Comparison of ENCODE assay signal across 8 mouse cellular contexts in the genomic region with DNA sequence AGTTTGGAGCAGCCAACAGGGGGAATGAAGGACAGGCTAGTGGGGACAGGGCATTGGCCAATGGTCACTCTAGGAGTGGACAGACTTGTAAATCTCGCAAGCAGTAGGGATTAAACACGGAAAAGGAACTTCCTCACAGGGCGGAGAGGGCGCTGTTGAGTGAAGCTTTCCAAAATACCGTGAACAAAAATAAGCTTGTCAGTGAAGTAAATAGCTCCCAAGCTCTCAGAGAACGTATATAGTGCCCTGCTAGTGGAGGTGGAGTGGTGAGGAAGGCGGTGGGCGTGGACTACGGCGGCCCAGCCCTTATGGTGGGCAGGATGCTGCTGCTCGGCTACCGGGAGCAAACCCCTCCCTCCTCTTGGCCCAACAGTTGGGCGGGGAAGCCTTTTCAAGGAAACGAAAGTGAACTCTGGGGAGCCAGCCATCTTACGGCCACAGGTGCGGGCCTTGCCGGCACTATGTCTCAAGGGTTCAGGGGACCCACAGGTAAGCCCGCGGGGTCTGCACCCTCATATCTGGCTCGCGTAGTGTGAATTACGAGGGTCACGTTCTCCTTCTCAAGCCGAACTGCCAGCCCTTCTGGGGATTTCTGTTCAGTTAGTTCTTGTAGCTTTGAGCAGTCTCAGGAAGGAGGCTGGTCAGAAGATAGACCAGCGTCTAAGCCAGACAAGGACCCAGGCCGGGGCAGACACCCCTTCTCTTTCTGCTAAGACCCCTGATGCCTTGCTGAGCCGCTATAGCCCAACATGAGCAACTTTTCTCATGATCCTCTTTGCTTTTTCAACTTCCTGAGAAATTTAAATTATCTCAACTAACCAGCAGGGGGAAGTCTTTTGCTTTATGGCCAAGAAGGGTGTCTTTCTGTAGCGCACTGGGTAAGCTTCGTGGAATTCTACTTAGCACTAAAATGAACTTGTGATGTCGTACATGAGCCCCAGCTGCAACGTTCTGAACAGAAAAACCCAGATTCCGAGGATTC. TPM values are rescaled to one million over a fixed set of nuclear protein-coding genes. Genes with fewer than 3 reads are reported as not detected.
A peak's percentile ranks its signal among the peaks of the same experiment; 100 is the strongest.
DNase-seq lines count a peak whose midpoint lies in the region; ATAC-seq and TF ChIP-seq lines count a peak whose summit lies in the region.

No protein-coding gene starts in this region.

- TF ChIP-seq CTCF in bone marrow macrophage, adult 2 months (IDR thresholded peaks at IDR 0.05; ENCODE audit: low read depth, low read length), result no peak
- no peak for TF ChIP-seq CTCF in embryonic fibroblast, embryonic 13.5 days (IDR thresholded peaks at IDR 0.05; ENCODE audit: borderline replicate concordance, insufficient read depth, low read length)
- no peak for TF ChIP-seq CTCF in testis, adult 2 months (IDR thresholded peaks at IDR 0.05; ENCODE audit: control insufficient read depth, insufficient read depth, insufficient replicate concordance, low read depth, low read length)

- H3K27me3 ChIP-seq in heart, embryonic 10.5 days (ENCODE audit: insufficient read depth, poor library complexity, severe bottlenecking), result no peaks in the 10 kb centered on the region
- no peaks in the 10 kb centered on the region for H3K27me3 ChIP-seq in kidney, embryonic 14.5 days (ENCODE audit: control insufficient read depth, insufficient read depth, low read length)
- H3K27me3 ChIP-seq in liver, embryonic 16.5 days (ENCODE audit: control insufficient read depth, insufficient read depth, low read depth, low read length), result no peaks in the 10 kb centered on the region
- H3K27me3 ChIP-seq in neural tube, embryonic 11.5 days (ENCODE audit: control insufficient read depth, insufficient read depth, low read length), result no peaks in the 10 kb centered on the region
- no peaks in the 10 kb centered on the region for H3K27me3 ChIP-seq in testis, adult 2 months (ENCODE audit: control insufficient read depth, insufficient read depth, low read length)

- peaks cover 24% of the 10 kb centered on the region for H3K4me1 ChIP-seq in bone marrow macrophage, adult 2 months (ENCODE audit: control insufficient read depth, insufficient read depth, low read length)
- H3K4me1 ChIP-seq in embryonic fibroblast, embryonic 13.5 days (ENCODE audit: control insufficient read depth, insufficient read depth, low read length), result peaks cover 3% of the 10 kb centered on the region; the same call in 1 of the 2 replicates
- peaks cover 20% of the 10 kb centered on the region for H3K4me1 ChIP-seq in heart, embryonic 10.5 days
- peaks cover 5% of the 10 kb centered on the region for H3K4me1 ChIP-seq in kidney, embryonic 14.5 days (ENCODE audit: control insufficient read depth, insufficient read depth, low read length)
- peaks cover 13% of the 10 kb centered on the region for H3K4me1 ChIP-seq in liver, embryonic 16.5 days (ENCODE audit: control insufficient read depth, low read depth, low read length)
- peaks cover 12% of the 10 kb centered on the region for H3K4me1 ChIP-seq in neural tube, embryonic 11.5 days (ENCODE audit: control insufficient read depth, insufficient read depth, low read length)
- H3K4me1 ChIP-seq in testis, adult 2 months (ENCODE audit: control insufficient read depth, insufficient read depth, low read length), result peaks cover 10% of the 10 kb centered on the region

- TF ChIP-seq POLR2A in bone marrow macrophage, adult 2 months (IDR thresholded peaks at IDR 0.05; ENCODE audit: borderline replicate concordance, low read depth, low read length), result no peak
- TF ChIP-seq POLR2A in embryonic fibroblast, embryonic 13.5 days (IDR thresholded peaks at IDR 0.05; ENCODE audit: low read depth, low read length), result peak; percentile 59; the same call in 1 of the 2 replicates
- TF ChIP-seq POLR2A in testis, adult 2 months (IDR thresholded peaks at IDR 0.05; ENCODE audit: control insufficient read depth, low read depth, low read length), result peak; percentile 30; the same call in 1 of the 2 replicates

- peak; percentile 94 for ATAC-seq in kidney, embryonic 14.5 days (ENCODE audit: low FRiP score, low TSS enrichment)
- peak; percentile 99 for ATAC-seq in liver, embryonic 16.5 days (ENCODE audit: low read depth)
- ATAC-seq in neural tube, embryonic 11.5 days (ENCODE audit: insufficient read depth, low FRiP score, low TSS enrichment), result peak; percentile 61; the same call in 1 of the 2 replicates

- H3K9me3 ChIP-seq in heart, embryonic 10.5 days, result no peaks in the 10 kb centered on the region
- H3K9me3 ChIP-seq in kidney, embryonic 14.5 days (ENCODE audit: control insufficient read depth, low read length), result no peaks in the 10 kb centered on the region
- H3K9me3 ChIP-seq in liver, embryonic 16.5 days (replicated peaks; ENCODE audit: control insufficient read depth, low read length), result no peaks in the 10 kb centered on the region
- no peaks in the 10 kb centered on the region for H3K9me3 ChIP-seq in neural tube, embryonic 11.5 days (ENCODE audit: control insufficient read depth, low read length)

- peak overlapping the region; percentile 78 for H3K4me2 ChIP-seq in kidney, embryonic 14.5 days (replicated peaks; ENCODE audit: low read depth, low read length)
- H3K4me2 ChIP-seq in liver, embryonic 16.5 days (ENCODE audit: low read depth, low read length), result peak overlapping the region; percentile 88
- H3K4me2 ChIP-seq in neural tube, embryonic 11.5 days (ENCODE audit: low read depth), result peak overlapping the region; percentile 76

- H3K4me3 ChIP-seq in bone marrow macrophage, adult 2 months (ENCODE audit: insufficient read depth, low read length), result peak overlapping the region; percentile 73
- peak overlapping the region; percentile 97 for H3K4me3 ChIP-seq in embryonic fibroblast, embryonic 13.5 days (ENCODE audit: insufficient read depth, low read length)
- peak overlapping the region; percentile 75 for H3K4me3 ChIP-seq in heart, embryonic 10.5 days
- peak overlapping the region; percentile 74 for H3K4me3 ChIP-seq in kidney, embryonic 14.5 days (ENCODE audit: low read length)
- peak overlapping the region; percentile 78 for H3K4me3 ChIP-seq in liver, embryonic 16.5 days (ENCODE audit: low read depth, low read length)
- peak overlapping the region; percentile 46 for H3K4me3 ChIP-seq in neural tube, embryonic 11.5 days (ENCODE audit: low read depth, low read length)
- peak overlapping the region; percentile 91 for H3K4me3 ChIP-seq in testis, adult 2 months (ENCODE audit: control insufficient read depth, low read depth, low read length)

- DNase-seq in CD8-positive naive resting alpha-beta T cell, adult 2 months (ENCODE audit: low read depth in 2 of 2, low spot score in 2 of 2), result peak; percentile 86 to 89
- peak; percentile 93 for DNase-seq in heart, embryonic 10.5 days (ENCODE audit: low spot score)
- DNase-seq in neural tube, embryonic 11.5 days (ENCODE audit: low spot score), result peak; percentile 58

- H3K9ac ChIP-seq in kidney, embryonic 14.5 days (ENCODE audit: low read depth, low read length), result peak overlapping the region; percentile 63
- peak overlapping the region; percentile 82 for H3K9ac ChIP-seq in liver, embryonic 16.5 days (ENCODE audit: low read depth, low read length)
- H3K9ac ChIP-seq in neural tube, embryonic 11.5 days (ENCODE audit: low read length), result peak overlapping the region; percentile 59

- peaks cover 4% of the 10 kb centered on the region for H3K36me3 ChIP-seq in heart, embryonic 10.5 days
- H3K36me3 ChIP-seq in kidney, embryonic 14.5 days (ENCODE audit: control insufficient read depth, insufficient read depth, low read length), result peaks cover 2% of the 10 kb centered on the region; the same call in 1 of the 2 replicates
- H3K36me3 ChIP-seq in liver, embryonic 16.5 days (ENCODE audit: control insufficient read depth, insufficient read depth), result no peaks in the 10 kb centered on the region
- no peaks in the 10 kb centered on the region for H3K36me3 ChIP-seq in neural tube, embryonic 11.5 days (ENCODE audit: control insufficient read depth, insufficient read depth, low read length)
- H3K36me3 ChIP-seq in testis, adult 2 months (ENCODE audit: control insufficient read depth, insufficient read depth, low read length), result no peaks in the 10 kb centered on the region

- 3% methylated on average over 32 of the region's 32 CpGs for WGBS in heart, embryonic 10.5 days
- WGBS in kidney, embryonic 14.5 days, result 2% methylated on average over 32 of the region's 32 CpGs
- WGBS in liver, embryonic 16.5 days (ENCODE audit: insufficient replicate concordance), result under 1% methylated on average over 32 of the region's 32 CpGs
- 6% methylated on average over 32 of the region's 32 CpGs for WGBS in neural tube, embryonic 11.5 days

- H3K27ac ChIP-seq in bone marrow macrophage, adult 2 months (ENCODE audit: insufficient read depth, low read depth, low read length), result peak overlapping the region; percentile 71
- H3K27ac ChIP-seq in embryonic fibroblast, embryonic 13.5 days (ENCODE audit: insufficient read depth, low read length), result peak overlapping the region; percentile 69
- peak overlapping the region; percentile 85 for H3K27ac ChIP-seq in heart, embryonic 10.5 days
- peak overlapping the region; percentile 47; the same call in 1 of the 2 replicates for H3K27ac ChIP-seq in kidney, embryonic 14.5 days (ENCODE audit: low read depth, low read length)
- peak overlapping the region; percentile 79 for H3K27ac ChIP-seq in liver, embryonic 16.5 days (ENCODE audit: low read length)
- 0 out of 2 replicates have a peak overlapping the region, but pooled peaks have one; percentile 27 for H3K27ac ChIP-seq in neural tube, embryonic 11.5 days (ENCODE audit: low read depth, low read length)
- peak overlapping the region; percentile 71 for H3K27ac ChIP-seq in testis, adult 2 months (ENCODE audit: control insufficient read depth, insufficient read depth, low read depth, low read length)

RNA-seq across cellular contexts. Expression of gene Adar, which starts 15.8 kb away (rescaled TPM):
- polyA plus RNA-seq in bone marrow macrophage, adult 2 months (2012; ENCODE audit: insufficient read depth, insufficient read length, missing spikeins), result 57.9 and 61.1 TPM in 2 replicates
- polyA plus RNA-seq in embryonic fibroblast, embryonic 13.5 days (2011; ENCODE audit: insufficient read length, low read depth, missing spikeins), result 23.2 and 24.1 TPM in 2 replicates
- polyA plus RNA-seq in heart, embryonic 10.5 days (2016; fragmentation: Nextera tagmentation; extraction: Ambion mirVana), result 8.6 and 10.0 TPM in 2 replicates
- 7.2 and 15.0 TPM in 2 replicates for polyA plus RNA-seq in kidney, embryonic 14.5 days (2014; fragmentation: Nextera tagmentation; extraction: Ambion mirVana)
- polyA plus RNA-seq in liver, embryonic 16.5 days (2015; fragmentation: Nextera tagmentation; extraction: Ambion mirVana), result 6.0 and 6.9 TPM in 2 replicates
- 17.3 and 22.0 TPM in 2 replicates for polyA plus RNA-seq in neural tube, embryonic 11.5 days (2014; fragmentation: Nextera tagmentation; extraction: Ambion mirVana)
- 6.2 TPM in 2 replicates for polyA plus RNA-seq in testis, adult 2 months (2012; rRNA removed)

RNA-seq across cellular contexts. Expression of gene Chrnb2, which starts 33.8 kb away (rescaled TPM):
- 0.41 and 0.52 TPM in 2 replicates for polyA plus RNA-seq in bone marrow macrophage, adult 2 months (2012; ENCODE audit: insufficient read depth, insufficient read length, missing spikeins)
- polyA plus RNA-seq in embryonic fibroblast, embryonic 13.5 days (2011; ENCODE audit: insufficient read length, low read depth, missing spikeins), result 0.22 and 0.39 TPM in 2 replicates
- 0.25 and 0.26 TPM in 2 replicates for polyA plus RNA-seq in heart, embryonic 10.5 days (2016; fragmentation: Nextera tagmentation; extraction: Ambion mirVana)
- polyA plus RNA-seq in kidney, embryonic 14.5 days (2014; fragmentation: Nextera tagmentation; extraction: Ambion mirVana), result 0.50 and 0.73 TPM in 2 replicates
- 0.15 and 0.26 TPM in 2 replicates for polyA plus RNA-seq in liver, embryonic 16.5 days (2015; fragmentation: Nextera tagmentation; extraction: Ambion mirVana)
- polyA plus RNA-seq in neural tube, embryonic 11.5 days (2014; fragmentation: Nextera tagmentation; extraction: Ambion mirVana), result 17.9 and 20.8 TPM in 2 replicates
- polyA plus RNA-seq in testis, adult 2 months (2012; rRNA removed), result 4.2 and 4.5 TPM in 2 replicates

RNA-seq across cellular contexts. Expression of gene Ube2q1, which starts 42.8 kb away (rescaled TPM):
- 139 and 145 TPM in 2 replicates for polyA plus RNA-seq in bone marrow macrophage, adult 2 months (2012; ENCODE audit: insufficient read depth, insufficient read length, missing spikeins)
- 77.4 and 84.9 TPM in 2 replicates for polyA plus RNA-seq in embryonic fibroblast, embryonic 13.5 days (2011; ENCODE audit: insufficient read length, low read depth, missing spikeins)
- polyA plus RNA-seq in heart, embryonic 10.5 days (2016; fragmentation: Nextera tagmentation; extraction: Ambion mirVana), result 9.5 and 14.7 TPM in 2 replicates
- polyA plus RNA-seq in kidney, embryonic 14.5 days (2014; fragmentation: Nextera tagmentation; extraction: Ambion mirVana), result 22.1 and 22.5 TPM in 2 replicates
- 2.3 and 3.3 TPM in 2 replicates for polyA plus RNA-seq in liver, embryonic 16.5 days (2015; fragmentation: Nextera tagmentation; extraction: Ambion mirVana)
- 22.3 and 28.0 TPM in 2 replicates for polyA plus RNA-seq in neural tube, embryonic 11.5 days (2014; fragmentation: Nextera tagmentation; extraction: Ambion mirVana)
- polyA plus RNA-seq in testis, adult 2 months (2012; rRNA removed), result 19.7 and 20.5 TPM in 2 replicates

Comparison
In these comparisons a context has a peak if more than half of its experiments do, and no peak if none do; other contexts are left out.
1. Peak in every context shown above with its lines: DNase-seq, ATAC-seq, H3K4me3 ChIP-seq and H3K27ac ChIP-seq.
2. H3K27ac ChIP-seq: peak in every context shown above with its lines; median percentile 85 in heart, embryonic 10.5 days; 79 in liver, embryonic 16.5 days; 71 in bone marrow macrophage, adult 2 months; 71 in testis, adult 2 months; 69 in embryonic fibroblast, embryonic 13.5 days; 47 in kidney, embryonic 14.5 days; 27 in neural tube, embryonic 11.5 days.
3. H3K4me3 ChIP-seq: peak in every context shown above with its lines; median percentile 97 in embryonic fibroblast, embryonic 13.5 days; 91 in testis, adult 2 months; 78 in liver, embryonic 16.5 days; 75 in heart, embryonic 10.5 days; 74 in kidney, embryonic 14.5 days; 73 in bone marrow macrophage, adult 2 months; 46 in neural tube, embryonic 11.5 days.